Mouse (Mus musculus): ENCODE results near the gene Drd5.

DNA sequence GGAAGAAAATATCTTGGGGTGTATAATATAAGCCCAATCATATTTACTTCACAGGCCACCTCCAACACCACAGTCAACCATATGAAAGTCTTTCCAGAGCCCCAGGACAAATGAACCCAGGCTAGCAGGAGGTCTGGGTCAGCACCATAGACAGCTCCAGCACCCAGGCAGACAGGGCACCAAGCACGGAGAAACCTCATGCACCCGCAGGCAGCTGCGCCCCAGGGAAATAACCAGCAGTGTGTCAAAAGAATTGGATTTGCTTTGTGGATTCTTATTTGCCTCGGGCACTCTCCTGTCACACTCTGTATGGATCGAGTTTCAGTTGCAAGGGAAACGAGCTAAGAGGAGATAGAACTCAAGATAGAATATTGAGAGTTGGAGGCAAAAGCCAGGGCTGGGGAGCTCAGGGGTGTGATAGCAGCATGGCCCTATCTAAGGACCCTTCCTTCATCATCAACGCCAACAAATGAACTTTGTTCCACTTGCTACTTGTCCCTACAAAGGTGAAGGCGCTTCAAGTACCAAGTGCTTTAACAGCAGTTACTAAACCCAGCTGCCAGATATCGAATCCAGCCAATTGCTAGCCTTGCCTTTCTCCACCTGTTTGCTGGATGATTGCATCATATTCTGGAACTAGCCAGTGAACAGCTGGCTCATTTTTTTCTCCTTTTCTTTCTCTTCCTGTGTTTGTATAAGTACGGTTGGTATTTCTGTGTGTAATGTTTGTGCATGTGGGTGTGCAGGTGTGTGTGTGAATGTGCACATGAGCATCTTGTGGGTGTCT is 27.7 kb downstream of the Drd5 start:
- no peak for TF ChIP-seq CTCF (IDR thresholded peaks at IDR 0.05; ENCODE audit: control insufficient read depth, insufficient read depth, low read length)
- TF ChIP-seq POLR2A (IDR thresholded peaks at IDR 0.05; ENCODE audit: borderline replicate concordance, control insufficient read depth, low read depth, low read length): no peak
